Mouse (Mus musculus): ENCODE measurements around the gene Ly6g5c. TPM values are rescaled to one million over a fixed set of nuclear protein-coding genes. Genes with fewer than 3 reads are reported as not detected.
A peak's percentile ranks its signal among the peaks of the same experiment; 100 is the strongest.

Ly6g5c gene
- total and polyA plus RNA-seq, 3 experiments: not detected

DNA sequence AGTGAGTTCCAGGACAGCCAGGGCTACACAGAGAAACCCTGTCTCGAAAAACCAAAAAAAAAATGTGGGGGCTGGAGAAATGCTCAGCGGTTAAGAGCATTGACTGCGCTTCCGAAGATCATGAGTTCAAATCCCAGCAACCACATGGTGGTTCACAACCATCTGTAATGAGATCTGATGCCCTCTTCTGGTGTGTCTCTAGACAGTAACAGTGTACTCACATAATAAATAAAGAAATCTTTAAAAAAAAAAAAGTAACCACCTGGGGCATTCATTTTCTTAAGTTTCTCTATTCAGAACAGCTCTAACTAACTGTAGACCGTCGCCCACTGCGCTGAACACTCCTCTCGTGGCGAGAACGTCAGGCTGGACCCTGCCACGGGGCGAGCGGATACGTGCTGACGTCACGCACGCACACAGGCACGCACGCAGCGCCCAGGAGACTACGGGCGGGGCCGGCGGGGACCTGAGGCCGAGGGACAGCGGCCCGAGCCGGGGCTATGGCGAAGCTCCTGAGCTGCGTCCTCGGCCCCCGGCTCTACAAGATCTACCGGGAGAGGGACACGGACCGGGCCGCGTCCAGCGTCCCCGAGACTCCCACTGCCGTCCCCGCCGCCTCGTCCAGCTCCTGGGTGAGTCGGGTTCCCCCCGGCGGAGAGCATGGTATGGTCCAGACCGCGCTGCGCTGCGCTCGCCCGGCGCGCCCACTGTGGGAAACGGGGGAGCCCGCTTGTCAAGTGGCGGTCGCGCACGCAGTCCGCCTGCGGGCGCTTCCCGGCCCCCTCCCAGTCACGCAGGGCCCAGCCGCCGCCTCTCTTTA lies 19.0 kb upstream of the Ly6g5c start, which contains the start of gene Abhd16a:
Abhd16a (plus strand) TSS at position 439 of the 820 bp plus-strand sequence.
- H3K27me3 ChIP-seq (replicated peaks): peaks cover 17% of the 10 kb centered on the region
- H3K79me2 ChIP-seq (replicated peaks; ENCODE audit: control insufficient read depth, extremely low read depth, insufficient read depth, poor library complexity, severe bottlenecking): no peaks in the 10 kb centered on the region; the same call in 1 of the 2 replicates
- in situ Hi-C loops (cut with MboI; ENCODE audit: low pct_ligation_motif_present, low pct_unique_long_range_greater_than_20kb, low sequenced_read_pairs) (no loop called here), dilution Hi-C loops (cut with MboI; ENCODE audit: extremely low pct_ligation_motif_present, extremely low pct_unique_long_range_greater_than_20kb, low sequenced_read_pairs) (no loop called here)
- H3K36me3 ChIP-seq (replicated peaks in 1 of 2; ENCODE audit: control insufficient read depth in 1 of 2, insufficient read depth in 1 of 2, low read length in 1 of 2): peaks cover 13 to 34% of the 10 kb centered on the region in 2 experiments
- peak within 1 kb of the TSS; percentile 33; the same call in 1 of the 2 replicates for H3K27ac ChIP-seq (ENCODE audit: insufficient read depth, low read depth)
- H3K4me3 ChIP-seq (replicated peaks in 1 of 3; ENCODE audit: low read depth in 2 of 3, low read length in 2 of 3, poor library complexity in 1 of 3): peak within 1 kb of the TSS; percentile 61 to 70 (median 66)
- TF ChIP-seq BHLHE40 (IDR thresholded peaks at IDR 0.05; ENCODE audit: low read depth, low read length) (peak; percentile 69), SMC3 (IDR thresholded peaks at IDR 0.05; ENCODE audit: low read depth, low read length) (no peak), UBTF (IDR thresholded peaks at IDR 0.05; ENCODE audit: low read depth, low read length) (no peak), GABPA (IDR thresholded peaks at IDR 0.05; ENCODE audit: insufficient replicate concordance, low read depth, low read length) (no peak), POLR2AphosphoS2 (IDR thresholded peaks at IDR 0.05; ENCODE audit: low read depth, low read length) (0 out of 2 replicates have a peak, but pooled peaks have one; percentile 39), JUN (IDR thresholded peaks at IDR 0.05; ENCODE audit: insufficient read depth, low read depth, low read length) (no peak), MXI1 (IDR thresholded peaks at IDR 0.05; ENCODE audit: low read depth, low read length) (0 out of 2 replicates have a peak, but pooled peaks have one; percentile 69), ETS1 (conservative IDR thresholded peaks at IDR 0.05; ENCODE audit: low read depth, low read length) (no peak), CTCF (conservative IDR thresholded peaks at IDR 0.05 in 1 of 2, IDR thresholded peaks at IDR 0.05 in 1 of 2; ENCODE audit: low read depth in 2 of 2, low read length in 2 of 2) (peak in 1 of 2 experiments; percentile 36; a peak in 2 of 4 replicates), KAT2A (IDR thresholded peaks at IDR 0.05; ENCODE audit: insufficient replicate concordance, low read length) (no peak), PAX5 (IDR thresholded peaks at IDR 0.05; ENCODE audit: low read length) (no peak), EP300 (IDR thresholded peaks at IDR 0.05; ENCODE audit: low read length) (no peak), MAZ (IDR thresholded peaks at IDR 0.05; ENCODE audit: low read depth, low read length) (peak; percentile 68), IRF4 (IDR thresholded peaks at IDR 0.05; ENCODE audit: low read depth, low read length) (no peak), NELFE (IDR thresholded peaks at IDR 0.05; ENCODE audit: low read depth, low read length) (peak; percentile 75), E2F4 (IDR thresholded peaks at IDR 0.05; ENCODE audit: insufficient replicate concordance, low read depth, low read length) (no peak), ZMIZ1 (IDR thresholded peaks at IDR 0.05; ENCODE audit: low read depth, low read length) (peak; percentile 59), MYC (IDR thresholded peaks at IDR 0.05; ENCODE audit: low read depth, low read length) (peak; percentile 86), TCF12 (IDR thresholded peaks at IDR 0.05; ENCODE audit: low read depth, low read length) (peak; percentile 68; the same call in 1 of the 2 replicates), USF2 (conservative IDR thresholded peaks at IDR 0.05; ENCODE audit: low read depth, low read length) (no peak), RCOR1 (conservative IDR thresholded peaks at IDR 0.05; ENCODE audit: low read depth, low read length) (no peak), MAFK (IDR thresholded peaks at IDR 0.05; ENCODE audit: insufficient replicate concordance, low read length) (no peak), CHD1 (IDR thresholded peaks at IDR 0.05; ENCODE audit: low read depth, low read length) (peak; percentile 98), ZNF384 (IDR thresholded peaks at IDR 0.05; ENCODE audit: low read depth, low read length) (no peak), JUND (conservative IDR thresholded peaks at IDR 0.05; ENCODE audit: low read depth, low read length) (no peak), HCFC1 (IDR thresholded peaks at IDR 0.05; ENCODE audit: low read depth, low read length) (peak; percentile 44), NRF1 (IDR thresholded peaks at IDR 0.05; ENCODE audit: low read depth, low read length) (no peak; the same call in none of the 2 replicates), MEF2A (IDR thresholded peaks at IDR 0.05; ENCODE audit: borderline replicate concordance, low read depth, low read length) (no peak; the same call in 1 of the 2 replicates), ELF1 (IDR thresholded peaks at IDR 0.05; ENCODE audit: low read depth, low read length) (peak; percentile 8; the same call in 1 of the 2 replicates), USF1 (IDR thresholded peaks at IDR 0.05; ENCODE audit: low read depth, low read length) (no peak), ZC3H11A (IDR thresholded peaks at IDR 0.05; ENCODE audit: low read depth, low read length) (no peak), SIN3A (IDR thresholded peaks at IDR 0.05; ENCODE audit: low read length) (peak; percentile 82), CHD2 (IDR thresholded peaks at IDR 0.05; ENCODE audit: low read length) (no peak), MAX (IDR thresholded peaks at IDR 0.05; ENCODE audit: low read length) (peak; percentile 87), ZKSCAN1 (IDR thresholded peaks at IDR 0.05; ENCODE audit: borderline replicate concordance, low read depth, low read length) (no peak), TBP (conservative IDR thresholded peaks at IDR 0.05; ENCODE audit: low read depth, low read length) (no peak), POLR2A (IDR thresholded peaks at IDR 0.05; ENCODE audit: low read depth, low read length) (peak; percentile 85), RAD21 (IDR thresholded peaks at IDR 0.05; ENCODE audit: low read depth, low read length) (no peak)
- H3K9ac ChIP-seq (ENCODE audit: insufficient read depth, low read depth): peak within 1 kb of the TSS; percentile 87
- no peaks in the 10 kb centered on the region for H3K9me3 ChIP-seq (replicated peaks; ENCODE audit: low read length)
- H3K4me1 ChIP-seq (ENCODE audit: control insufficient read depth in 1 of 2, insufficient read depth in 2 of 2): peaks cover 6 to 10% of the 10 kb centered on the region in 2 experiments
- H3K4me2 ChIP-seq (ENCODE audit: insufficient read depth, low read depth, poor library complexity, severe bottlenecking): peak within 1 kb of the TSS; percentile 87
- DNase-seq (ENCODE audit: extremely low read depth): peak; percentile 91
